Mouse (Mus musculus) forebrain, embryonic 13.5 days (tissue): Measurements from ENCODE around the gene Tnni2. TPM values are rescaled to one million over a fixed set of nuclear protein-coding genes. Genes with fewer than 3 reads are reported as not detected.

Experiments
- ATAC-seq: fragments of 200-750 bp; cut with Nextera tagmentation; 2 replicates; pipeline ENCODE4 v1.8.0; 2017
- H3K27ac ChIP-seq: fragments of 300-500 bp; sonication (generic); 2 replicates; pipeline ENCODE4 v1.5.1; 2015; ENCODE audit warnings: inconsistent platforms, mild to moderate bottlenecking, moderate library complexity
- H3K27me3 ChIP-seq: fragments of 300-500 bp; sonication (generic); 2 replicates; pipeline ENCODE4 v1.6.1; 2015; ENCODE audit warnings: mild to moderate bottlenecking, inconsistent platforms
- H3K36me3 ChIP-seq: fragments of 300-500 bp; sonication (generic); 2 replicates; pipeline ENCODE4 v1.6.1; 2015; ENCODE audit warnings: mild to moderate bottlenecking, inconsistent platforms; ENCODE audit not compliant: poor library complexity, severe bottlenecking
- H3K4me1 ChIP-seq: fragments of 300-500 bp; sonication (generic); 2 replicates; pipeline ENCODE4 v1.6.1; 2015; ENCODE audit warnings: inconsistent platforms
- H3K4me2 ChIP-seq: fragments of 300-500 bp; sonication (generic); 2 replicates; pipeline ENCODE4 v1.6.1; 2015; ENCODE audit warnings: inconsistent platforms, mild to moderate bottlenecking, moderate library complexity
- H3K4me3 ChIP-seq: fragments of 300-500 bp; sonication (generic); 2 replicates; pipeline ENCODE4 v1.5.1; 2015; ENCODE audit warnings: mild to moderate bottlenecking, inconsistent platforms
- H3K9ac ChIP-seq: fragments of 300-500 bp; sonication (generic); 2 replicates; pipeline ENCODE4 v1.6.1; 2015; ENCODE audit warnings: mild to moderate bottlenecking, inconsistent platforms
- H3K9me3 ChIP-seq: fragments of 300-500 bp; sonication (generic); replicated peaks from 2 replicates; pipeline ENCODE4 v1.6.1; 2016; ENCODE audit warnings: inconsistent platforms
- WGBS: fragments of 180-500 bp; shearing (Covaris S2); methylation state at CpG from one replicate; pipeline ENCODE4 v1.1.7; 2015; 5-methylcytosine and 5-hydroxymethylcytosine counted together
- polyA plus RNA-seq: library from polyadenylated mRNA; unstranded; fragments of >200 nt; fragmentation: Nextera tagmentation; extraction: Ambion mirVana; gene quantifications from 2 replicates; pipeline ENCODE4 v1.2.1, GENCODE M21; 2015

The Tnni2 gene
- polyA plus RNA-seq, 1 experiment from 2014 or later: 0.61 TPM

- no peaks in the 10 kb centered on the region for H3K27me3 ChIP-seq
- H3K9ac ChIP-seq: no peak overlapping the region
- H3K27ac ChIP-seq: no peak overlapping the region
- no peak for ATAC-seq
- WGBS: 75% methylated on average over 6 of the region's 6 CpGs
- no peaks in the 10 kb centered on the region for H3K4me1 ChIP-seq
- no peak overlapping the region for H3K4me3 ChIP-seq
- no peak overlapping the region for H3K4me2 ChIP-seq
- H3K9me3 ChIP-seq: no peaks in the 10 kb centered on the region
- no peaks in the 10 kb centered on the region for H3K36me3 ChIP-seq
Observed at GRCm38 (mm10) chr7:142449038-142449617, 7.5 kb downstream of the Tnni2 start.

- Histone ChIP-seq H3K36me3 (no peaks in the 10 kb centered on the region), H3K27ac (no peak overlapping the region), H3K27me3 (no peaks in the 10 kb centered on the region), H3K4me2 (no peak overlapping the region), H3K4me1 (peaks cover 22% of the 10 kb centered on the region), H3K4me3 (no peak overlapping the region), H3K9ac (no peak overlapping the region), H3K9me3 (no peaks in the 10 kb centered on the region)
- ATAC-seq: no peak
- WGBS: 17% methylated on average over 1 of the region's 1 CpGs
Observed at GRCm38 (mm10) chr7:142454706-142455105, 13.1 kb downstream of the Tnni2 start.

DNA sequence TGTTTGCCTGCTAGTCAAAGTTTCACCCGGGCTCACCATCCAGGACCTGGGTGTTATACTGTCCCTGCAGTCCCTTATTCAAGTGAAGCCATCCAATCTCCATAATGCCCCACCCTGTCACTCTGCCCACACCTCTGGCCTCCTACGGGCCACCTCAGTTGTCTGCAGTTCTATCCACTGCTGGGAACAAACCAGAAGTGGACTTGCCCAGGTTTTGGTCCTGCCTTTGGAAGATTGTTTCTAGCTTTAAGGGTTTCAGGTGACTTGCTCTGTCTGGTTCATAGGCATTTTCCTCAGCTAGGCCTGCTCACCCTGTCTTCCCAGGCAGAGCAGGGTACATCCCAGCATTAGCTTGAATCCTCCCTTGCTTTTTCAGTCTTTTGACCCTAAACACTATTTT is 13.6 kb downstream of the Tnni2 start:
- no peaks in the 10 kb centered on the region for H3K27me3 ChIP-seq
- 53% methylated on average over 2 of the region's 2 CpGs for WGBS
- H3K4me3 ChIP-seq: no peak overlapping the region
- H3K27ac ChIP-seq: no peak overlapping the region
- no peak overlapping the region for H3K9ac ChIP-seq
- ATAC-seq: no peak
- no peak overlapping the region for H3K4me2 ChIP-seq
- no peaks in the 10 kb centered on the region for H3K9me3 ChIP-seq
- H3K36me3 ChIP-seq: no peaks in the 10 kb centered on the region
- peaks cover 22% of the 10 kb centered on the region for H3K4me1 ChIP-seq

- Histone ChIP-seq H3K4me3 (no peak overlapping the region), H3K9me3 (no peaks in the 10 kb centered on the region), H3K36me3 (no peaks in the 10 kb centered on the region), H3K4me1 (peaks cover 22% of the 10 kb centered on the region), H3K27me3 (no peaks in the 10 kb centered on the region), H3K9ac (no peak overlapping the region), H3K27ac (peak overlapping the region; percentile 57), H3K4me2 (no peak overlapping the region)
- ATAC-seq: peak; percentile 4; the same call in 1 of the 2 replicates
- WGBS: 81% methylated on average over 3 of the region's 3 CpGs
Observed at GRCm38 (mm10) chr7:142456806-142457205, 15.2 kb downstream of the Tnni2 start.

GRCm38 (mm10) chr7:142457227-142457811 is 15.7 kb downstream of the Tnni2 start:
- H3K27me3 ChIP-seq: no peaks in the 10 kb centered on the region
- H3K36me3 ChIP-seq: no peaks in the 10 kb centered on the region
- H3K4me1 ChIP-seq: peaks cover 22% of the 10 kb centered on the region
- 16% methylated on average over 3 of the region's 3 CpGs for WGBS
- no peak overlapping the region for H3K4me3 ChIP-seq
- ATAC-seq: peak; percentile 79
- H3K9ac ChIP-seq: no peak overlapping the region
- no peaks in the 10 kb centered on the region for H3K9me3 ChIP-seq
- peak overlapping the region; percentile 60 for H3K27ac ChIP-seq
- H3K4me2 ChIP-seq: no peak overlapping the region

GRCm38 (mm10) chr7:142458026-142458425 is 16.4 kb downstream of the Tnni2 start:
- Histone ChIP-seq H3K4me2 (no peak overlapping the region), H3K4me3 (no peak overlapping the region), H3K9me3 (no peaks in the 10 kb centered on the region), H3K9ac (no peak overlapping the region), H3K4me1 (peaks cover 22% of the 10 kb centered on the region), H3K27me3 (no peaks in the 10 kb centered on the region), H3K36me3 (no peaks in the 10 kb centered on the region), H3K27ac (peak overlapping the region; percentile 60)
- WGBS: 30% methylated on average over 2 of the region's 2 CpGs
- no peak for ATAC-seq

GRCm38 (mm10) chr7:142458676-142459298 is 17.2 kb downstream of the Tnni2 start:
- no peak for ATAC-seq
- H3K9me3 ChIP-seq: no peaks in the 10 kb centered on the region
- H3K4me1 ChIP-seq: peaks cover 22% of the 10 kb centered on the region
- WGBS: 90% methylated on average over 5 of the region's 5 CpGs
- no peaks in the 10 kb centered on the region for H3K36me3 ChIP-seq
- H3K9ac ChIP-seq: no peak overlapping the region
- no peak overlapping the region for H3K27ac ChIP-seq
- H3K4me2 ChIP-seq: no peak overlapping the region
- no peak overlapping the region for H3K4me3 ChIP-seq
- H3K27me3 ChIP-seq: no peaks in the 10 kb centered on the region

- Histone ChIP-seq H3K27me3 (no peaks in the 10 kb centered on the region), H3K4me2 (no peak overlapping the region), H3K27ac (no peak overlapping the region), H3K4me1 (peaks cover 22% of the 10 kb centered on the region), H3K9ac (no peak overlapping the region), H3K4me3 (no peak overlapping the region), H3K36me3 (no peaks in the 10 kb centered on the region), H3K9me3 (no peaks in the 10 kb centered on the region)
- WGBS: 89% methylated on average over 2 of the region's 2 CpGs
- ATAC-seq: no peak
Observed at GRCm38 (mm10) chr7:142459299-142459691, 17.7 kb downstream of the Tnni2 start.

GRCm38 (mm10) chr7:142460636-142461077 is 19.0 kb downstream of the Tnni2 start, which contains the start of gene Lsp1:
Lsp1 (plus strand) TSS chr7:142460809.
- H3K9me3 ChIP-seq: no peaks in the 10 kb centered on the region
- no peak within 1 kb of the TSS for H3K4me2 ChIP-seq
- no peaks in the 10 kb centered on the region for H3K36me3 ChIP-seq
- no peak within 1 kb of the TSS for H3K4me3 ChIP-seq
- H3K4me1 ChIP-seq: peaks cover 19% of the 10 kb centered on the region
- H3K9ac ChIP-seq: no peak within 1 kb of the TSS
- no peak for ATAC-seq
- H3K27me3 ChIP-seq: no peaks in the 10 kb centered on the region
- 97% methylated on average over 7 of the region's 7 CpGs for WGBS
- no peak within 1 kb of the TSS for H3K27ac ChIP-seq

DNA sequence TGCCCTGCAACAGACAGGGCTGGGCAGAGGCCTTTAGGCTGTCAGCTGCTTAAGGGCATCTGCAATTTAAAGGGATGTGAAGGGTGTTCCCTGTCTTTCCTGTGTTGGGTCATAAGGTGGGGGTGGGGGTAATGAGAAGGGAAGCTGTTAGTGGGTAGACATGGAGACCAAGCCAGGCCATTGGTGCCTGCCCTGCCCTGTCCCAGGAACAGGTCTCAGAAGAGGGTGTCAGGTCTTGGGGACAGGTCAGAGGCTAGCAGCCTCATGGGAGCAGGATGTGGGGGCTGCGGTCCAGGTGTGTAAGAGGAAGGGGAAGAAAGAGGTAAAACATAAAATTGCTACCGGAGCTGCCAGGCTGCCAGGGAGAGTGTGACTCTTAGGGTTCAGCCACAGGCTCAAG is 19.8 kb downstream of the Tnni2 start:
- 90% methylated on average over 2 of the region's 2 CpGs for WGBS
- ATAC-seq: no peak
- no peaks in the 10 kb centered on the region for H3K9me3 ChIP-seq

GRCm38 (mm10) chr7:142462190-142462589 is 20.6 kb downstream of the Tnni2 start:
- WGBS: 90% methylated on average over 6 of the region's 6 CpGs
- H3K9ac ChIP-seq: no peak overlapping the region
- no peak for ATAC-seq

More for the DNA sequence above, 19.8 kb downstream of the Tnni2 start:
- Histone ChIP-seq H3K36me3 (no peaks in the 10 kb centered on the region), H3K4me1 (peaks cover 18% of the 10 kb centered on the region), H3K4me2 (no peak overlapping the region), H3K27me3 (no peaks in the 10 kb centered on the region), H3K4me3 (no peak overlapping the region), H3K27ac (no peak overlapping the region), H3K9ac (no peak overlapping the region)

DNA sequence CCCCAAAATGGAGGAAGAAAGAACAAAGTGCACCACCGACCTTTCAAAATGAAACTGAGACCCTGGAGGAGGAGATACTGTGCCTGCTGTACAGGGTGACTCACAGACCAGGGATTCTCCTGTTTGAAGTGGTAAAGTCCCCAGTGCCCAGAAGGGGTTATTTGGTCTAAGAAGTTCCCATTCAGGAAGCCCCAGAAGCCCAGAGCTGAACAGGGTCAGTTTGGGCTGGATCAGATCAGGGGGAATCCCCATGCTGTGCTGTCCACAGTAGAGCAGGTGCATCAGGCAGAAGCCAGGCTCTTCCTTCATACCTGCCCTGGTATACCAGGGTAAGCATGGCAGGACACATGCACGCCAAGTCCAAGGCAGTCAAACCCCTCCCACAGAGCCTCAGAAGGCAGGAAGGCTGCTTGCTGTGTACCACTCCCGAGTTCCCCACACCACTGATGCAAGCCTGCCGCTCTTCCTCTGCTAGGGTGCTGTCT is 21.0 kb downstream of the Tnni2 start:
- Histone ChIP-seq H3K36me3 (no peaks in the 10 kb centered on the region), H3K9me3 (no peaks in the 10 kb centered on the region), H3K9ac (no peak overlapping the region), H3K27me3 (no peaks in the 10 kb centered on the region), H3K4me1 (peaks cover 7% of the 10 kb centered on the region), H3K4me3 (no peak overlapping the region), H3K4me2 (no peak overlapping the region), H3K27ac (no peak overlapping the region)
- WGBS: 81% methylated on average over 4 of the region's 4 CpGs
- no peak for ATAC-seq

More at GRCm38 (mm10) chr7:142462190-142462589, 20.6 kb downstream of the Tnni2 start:
- H3K4me2 ChIP-seq: no peak overlapping the region
- no peak overlapping the region for H3K27ac ChIP-seq
- H3K36me3 ChIP-seq: no peaks in the 10 kb centered on the region
- no peaks in the 10 kb centered on the region for H3K9me3 ChIP-seq
- H3K27me3 ChIP-seq: no peaks in the 10 kb centered on the region
- H3K4me3 ChIP-seq: no peak overlapping the region
- peaks cover 11% of the 10 kb centered on the region for H3K4me1 ChIP-seq
